Mouse (Mus musculus) hindbrain, embryonic 13.5 days (tissue): ENCODE measurements around the gene Ror1. TPM values are rescaled to one million over a fixed set of nuclear protein-coding genes. Genes with fewer than 3 reads are reported as not detected.

Experiments
- ATAC-seq: fragments of 200-750 bp; cut with Nextera tagmentation; 2 replicates; pipeline ENCODE4 v1.8.0; 2017; ENCODE audit warnings: moderate TSS enrichment; ENCODE audit not compliant: low FRiP score
- H3K27ac ChIP-seq: fragments of 300-500 bp; sonication (generic); 2 replicates; pipeline ENCODE4 v1.5.1; 2015; ENCODE audit warnings: inconsistent platforms, mild to moderate bottlenecking, moderate library complexity
- H3K27me3 ChIP-seq: fragments of 300-500 bp; sonication (generic); 2 replicates; pipeline ENCODE4 v1.6.1; 2015; ENCODE audit warnings: mild to moderate bottlenecking, inconsistent platforms
- H3K36me3 ChIP-seq: fragments of 300-500 bp; sonication (generic); 2 replicates; pipeline ENCODE4 v1.6.1; 2015; ENCODE audit warnings: mild to moderate bottlenecking, inconsistent platforms
- H3K4me1 ChIP-seq: fragments of 300-500 bp; sonication (generic); replicated peaks from 2 replicates; pipeline ENCODE4 v1.6.1; 2015; ENCODE audit warnings: inconsistent platforms
- H3K4me2 ChIP-seq: fragments of 300-500 bp; sonication (generic); 2 replicates; pipeline ENCODE4 v1.6.1; 2015; ENCODE audit warnings: inconsistent platforms, mild to moderate bottlenecking, moderate library complexity
- H3K4me3 ChIP-seq: fragments of 300-500 bp; sonication (generic); 2 replicates; pipeline ENCODE4 v1.5.1; 2015; ENCODE audit warnings: mild to moderate bottlenecking, inconsistent platforms
- H3K9ac ChIP-seq: fragments of 300-500 bp; sonication (generic); 2 replicates; pipeline ENCODE4 v1.6.1; 2015; ENCODE audit warnings: mild to moderate bottlenecking, inconsistent platforms
- H3K9me3 ChIP-seq: fragments of 300-500 bp; sonication (generic); 2 replicates; pipeline ENCODE4 v1.6.1; 2016; ENCODE audit warnings: inconsistent platforms
- WGBS: fragments of 180-500 bp; shearing (Covaris S2); methylation state at CpG from one replicate; pipeline ENCODE4 v1.1.7; 2015; 5-methylcytosine and 5-hydroxymethylcytosine counted together
- polyA plus RNA-seq: library from polyadenylated mRNA; unstranded; fragments of >200 nt; fragmentation: Nextera tagmentation; extraction: Ambion mirVana; gene quantifications from 2 replicates; pipeline ENCODE4 v1.2.1, GENCODE M21; 2015

Ror1 gene
- polyA plus RNA-seq, 1 experiment from 2014 or later, result 1.9 TPM

- no peaks in the 10 kb centered on the region for H3K27me3 ChIP-seq
- no peaks in the 10 kb centered on the region for H3K9me3 ChIP-seq
- no peaks in the 10 kb centered on the region for H3K4me1 ChIP-seq
- no peak overlapping the region for H3K4me2 ChIP-seq
- no peak overlapping the region for H3K4me3 ChIP-seq
- H3K36me3 ChIP-seq, result no peaks in the 10 kb centered on the region
- ATAC-seq, result no peak
- no peak overlapping the region for H3K9ac ChIP-seq
- WGBS, result 84% methylated on average over 7 of the region's 7 CpGs
- no peak overlapping the region for H3K27ac ChIP-seq
Measured at GRCm38 (mm10) chr4:100369541-100370174, 274.1 kb downstream of the Ror1 start.

GRCm38 (mm10) chr4:100372806-100373205 is 277.2 kb downstream of the Ror1 start:
- H3K4me3 ChIP-seq, result no peak overlapping the region
- H3K4me1 ChIP-seq, result peaks cover 6% of the 10 kb centered on the region; the same call in 1 of the 2 replicates
- H3K36me3 ChIP-seq, result no peaks in the 10 kb centered on the region
- WGBS, result 56% methylated on average over 11 of the region's 11 CpGs
- H3K27me3 ChIP-seq, result no peaks in the 10 kb centered on the region
- no peaks in the 10 kb centered on the region for H3K9me3 ChIP-seq
- no peak for ATAC-seq
- H3K4me2 ChIP-seq, result no peak overlapping the region
- no peak overlapping the region for H3K27ac ChIP-seq
- no peak overlapping the region for H3K9ac ChIP-seq

GRCm38 (mm10) chr4:100373780-100374179 is 278.2 kb downstream of the Ror1 start:
- Histone ChIP-seq H3K9ac (no peak overlapping the region), H3K4me1 (peaks cover 6% of the 10 kb centered on the region; the same call in 1 of the 2 replicates), H3K4me2 (no peak overlapping the region), H3K27ac (no peak overlapping the region), H3K27me3 (no peaks in the 10 kb centered on the region), H3K9me3 (no peaks in the 10 kb centered on the region), H3K4me3 (no peak overlapping the region), H3K36me3 (no peaks in the 10 kb centered on the region)
- WGBS, result 89% methylated on average over 4 of the region's 4 CpGs
- no peak for ATAC-seq

GRCm38 (mm10) chr4:100375286-100375685 is 279.7 kb downstream of the Ror1 start:
- 77% methylated on average over 5 of the region's 5 CpGs for WGBS
- Histone ChIP-seq H3K27ac (no peak overlapping the region), H3K9me3 (no peaks in the 10 kb centered on the region), H3K36me3 (no peaks in the 10 kb centered on the region), H3K4me2 (no peak overlapping the region), H3K27me3 (no peaks in the 10 kb centered on the region), H3K4me1 (peaks cover 6% of the 10 kb centered on the region; the same call in 1 of the 2 replicates), H3K4me3 (no peak overlapping the region), H3K9ac (no peak overlapping the region)
- ATAC-seq, result peak; percentile 49; the same call in 1 of the 2 replicates

- no peaks in the 10 kb centered on the region for H3K36me3 ChIP-seq
- WGBS, result 62% methylated on average over 6 of the region's 6 CpGs
- peaks cover 6% of the 10 kb centered on the region; the same call in 1 of the 2 replicates for H3K4me1 ChIP-seq
- no peak overlapping the region for H3K27ac ChIP-seq
- no peak overlapping the region for H3K4me2 ChIP-seq
- H3K4me3 ChIP-seq, result no peak overlapping the region
- H3K9me3 ChIP-seq, result no peaks in the 10 kb centered on the region
- no peak overlapping the region for H3K9ac ChIP-seq
- no peaks in the 10 kb centered on the region for H3K27me3 ChIP-seq
- ATAC-seq, result no peak
Measured at GRCm38 (mm10) chr4:100376163-100376562, 280.6 kb downstream of the Ror1 start.

- no peak overlapping the region for H3K27ac ChIP-seq
- 71% methylated on average over 3 of the region's 3 CpGs for WGBS
- H3K27me3 ChIP-seq, result no peaks in the 10 kb centered on the region
- H3K9ac ChIP-seq, result no peak overlapping the region
- no peaks in the 10 kb centered on the region for H3K9me3 ChIP-seq
- H3K4me1 ChIP-seq, result peaks cover 6% of the 10 kb centered on the region; the same call in 1 of the 2 replicates
- ATAC-seq, result no peak
- no peak overlapping the region for H3K4me2 ChIP-seq
- no peaks in the 10 kb centered on the region for H3K36me3 ChIP-seq
- no peak overlapping the region for H3K4me3 ChIP-seq
Measured at GRCm38 (mm10) chr4:100377231-100377630, 281.6 kb downstream of the Ror1 start.

GRCm38 (mm10) chr4:100377996-100378395 is 282.4 kb downstream of the Ror1 start:
- no peaks in the 10 kb centered on the region for H3K36me3 ChIP-seq
- no peak overlapping the region for H3K4me3 ChIP-seq
- H3K9me3 ChIP-seq, result no peaks in the 10 kb centered on the region
- H3K4me2 ChIP-seq, result no peak overlapping the region
- H3K9ac ChIP-seq, result no peak overlapping the region
- WGBS, result 71% methylated on average over 4 of the region's 4 CpGs
- ATAC-seq, result no peak
- H3K27me3 ChIP-seq, result no peaks in the 10 kb centered on the region
- no peak overlapping the region for H3K27ac ChIP-seq
- H3K4me1 ChIP-seq, result peaks cover 6% of the 10 kb centered on the region; the same call in 1 of the 2 replicates

- no peaks in the 10 kb centered on the region for H3K4me1 ChIP-seq
- H3K4me3 ChIP-seq, result no peak overlapping the region
- no peaks in the 10 kb centered on the region for H3K9me3 ChIP-seq
- 88% methylated on average over 4 of the region's 4 CpGs for WGBS
- no peaks in the 10 kb centered on the region for H3K27me3 ChIP-seq
- no peak overlapping the region for H3K9ac ChIP-seq
- H3K36me3 ChIP-seq, result no peaks in the 10 kb centered on the region
- no peak overlapping the region for H3K27ac ChIP-seq
- H3K4me2 ChIP-seq, result no peak overlapping the region
- ATAC-seq, result no peak
Measured at GRCm38 (mm10) chr4:100381760-100382159, 286.2 kb downstream of the Ror1 start.

GRCm38 (mm10) chr4:100386272-100386988 is 290.8 kb downstream of the Ror1 start:
- Histone ChIP-seq H3K27ac (no peak overlapping the region), H3K4me3 (no peak overlapping the region), H3K27me3 (no peaks in the 10 kb centered on the region), H3K4me2 (no peak overlapping the region), H3K36me3 (no peaks in the 10 kb centered on the region), H3K9ac (no peak overlapping the region), H3K4me1 (no peaks in the 10 kb centered on the region), H3K9me3 (no peaks in the 10 kb centered on the region)
- 79% methylated on average over 5 of the region's 5 CpGs for whole genome bisulfite sequencing
- no peak for ATAC-seq

GRCm38 (mm10) chr4:100390436-100390835 is 294.8 kb downstream of the Ror1 start:
- Histone ChIP-seq H3K4me3 (no peak overlapping the region), H3K4me2 (no peak overlapping the region), H3K9ac (no peak overlapping the region), H3K4me1 (no peaks in the 10 kb centered on the region), H3K36me3 (no peaks in the 10 kb centered on the region), H3K9me3 (no peaks in the 10 kb centered on the region), H3K27ac (no peak overlapping the region), H3K27me3 (no peaks in the 10 kb centered on the region)
- ATAC-seq, result no peak
- WGBS, result 94% methylated on average over 6 of the region's 6 CpGs

- Histone ChIP-seq H3K36me3 (no peaks in the 10 kb centered on the region), H3K9ac (no peak overlapping the region), H3K4me2 (no peak overlapping the region), H3K4me3 (no peak overlapping the region), H3K4me1 (no peaks in the 10 kb centered on the region), H3K9me3 (no peaks in the 10 kb centered on the region), H3K27me3 (no peaks in the 10 kb centered on the region), H3K27ac (no peak overlapping the region)
- ATAC-seq, result no peak
- 87% methylated on average over 6 of the region's 6 CpGs for WGBS
Measured at GRCm38 (mm10) chr4:100391021-100391420, 295.4 kb downstream of the Ror1 start.

- no peaks in the 10 kb centered on the region for H3K9me3 ChIP-seq
- H3K36me3 ChIP-seq, result no peaks in the 10 kb centered on the region
- H3K27ac ChIP-seq, result no peak overlapping the region
- H3K4me3 ChIP-seq, result no peak overlapping the region
- no peak overlapping the region for H3K4me2 ChIP-seq
- H3K9ac ChIP-seq, result no peak overlapping the region
- no peak for ATAC-seq
- H3K4me1 ChIP-seq, result no peaks in the 10 kb centered on the region
- 87% methylated on average over 12 of the region's 12 CpGs for WGBS
- H3K27me3 ChIP-seq, result no peaks in the 10 kb centered on the region
Measured at GRCm38 (mm10) chr4:100393374-100394061, 297.9 kb downstream of the Ror1 start.
